Mouse (Mus musculus) heart, postnatal 0 days (tissue): ENCODE data around the gene Myg1. TPM values are rescaled to one million over a fixed set of nuclear protein-coding genes. Genes with fewer than 3 reads are reported as not detected.

Experiments used
- ATAC-seq: fragments of 200-750 bp; cut with Nextera tagmentation; 2 replicates; pipeline ENCODE4 v1.8.0; 2017; ENCODE audit warnings: low read depth, moderate number of reproducible peaks, moderate library complexity; ENCODE audit not compliant: insufficient read depth
- DNase-seq: peaks from one replicate; pipeline ENCODE4 v3.0.0-alpha.2; 2016; ENCODE audit warnings: low spot score
- H3K27ac ChIP-seq: fragments of 300-500 bp; sonication (generic); 2 replicates; pipeline ENCODE4 v1.5.1; 2014; ENCODE audit warnings: low read depth, mild to moderate bottlenecking
- H3K27me3 ChIP-seq: fragments of 300-500 bp; sonication (generic); 2 replicates; pipeline ENCODE4 v1.6.1; 2014; ENCODE audit warnings: low read length, mixed read lengths; ENCODE audit not compliant: control insufficient read depth, insufficient read depth
- H3K36me3 ChIP-seq: fragments of 300-500 bp; sonication (generic); replicated peaks from 2 replicates; pipeline ENCODE4 v1.6.1; 2014; ENCODE audit warnings: low read length, mixed read lengths; ENCODE audit not compliant: control insufficient read depth, insufficient read depth
- H3K4me1 ChIP-seq: fragments of 300-500 bp; sonication (generic); 2 replicates; pipeline ENCODE4 v1.6.1; 2014; ENCODE audit warnings: antibody characterized with exemption; ENCODE audit not compliant: control insufficient read depth, insufficient read depth
- H3K4me2 ChIP-seq: fragments of 300-500 bp; sonication (generic); 2 replicates; pipeline ENCODE4 v1.6.1; 2014; ENCODE audit warnings: low read depth, mild to moderate bottlenecking, low read length, moderate library complexity
- H3K4me3 ChIP-seq: fragments of 300-500 bp; sonication (generic); 2 replicates; pipeline ENCODE4 v1.5.1; 2014; ENCODE audit warnings: low read depth, low read length
- H3K9ac ChIP-seq: fragments of 300-500 bp; sonication (generic); replicated peaks from 2 replicates; pipeline ENCODE4 v1.6.1; 2014; ENCODE audit warnings: low read depth, low read length, mixed read lengths
- H3K9me3 ChIP-seq: fragments of 300-500 bp; sonication (generic); replicated peaks from 2 replicates; pipeline ENCODE4 v1.6.1; 2016; ENCODE audit warnings: low read length; ENCODE audit not compliant: control insufficient read depth
- CTCF ChIP-seq: IDR thresholded peaks from 2 replicates; pipeline ENCODE4 v1.5.1; 2016; ENCODE audit warnings: antibody characterized with exemption, control low read depth, low read depth
- EP300 ChIP-seq: IDR thresholded peaks from 2 replicates; pipeline ENCODE4 v1.6.1; 2016; ENCODE audit warnings: antibody characterized with exemption, low read depth
- WGBS: fragments of 180-500 bp; shearing (Covaris S2); extraction: QIAGEN DNeasy Blood & Tissue Kit; methylation state at CpG from one replicate; pipeline ENCODE4 v1.1.7; 2014; 5-methylcytosine and 5-hydroxymethylcytosine counted together
- polyA plus RNA-seq: library from polyadenylated mRNA; unstranded; fragments of >200 nt; fragmentation: Nextera tagmentation; extraction: Ambion mirVana; gene quantifications from 2 replicates; pipeline ENCODE4 v1.2.1, GENCODE M21; 2015
- total RNA-seq: library from RNA; depleted of rRNA; stranded (reverse); fragments of >200 nt; gene quantifications from 2 replicates; pipeline ENCODE4 v1.2.3, GENCODE M21; 2014; ENCODE audit warnings: low replicate concordance

The Myg1 gene
- total and polyA plus RNA-seq, 2 experiments from 2014 or later = 39.0 to 60.5 TPM

GRCm38 (mm10) chr15:102296368-102297006, 35.0 kb upstream of the Myg1 start:
- H3K27ac ChIP-seq = no peak overlapping the region
- ATAC-seq (no peak), DNase-seq (no peak)
- H3K27me3 ChIP-seq = no peaks in the 10 kb centered on the region
- 5% methylated on average over 18 of the region's 24 CpGs for WGBS
- peak overlapping the region; percentile 65 for H3K9ac ChIP-seq
- peaks cover 8% of the 10 kb centered on the region for H3K4me1 ChIP-seq
- H3K36me3 ChIP-seq = peaks cover 22% of the 10 kb centered on the region
- TF ChIP-seq EP300 = no peak
- TF ChIP-seq CTCF = no peak
- H3K9me3 ChIP-seq = no peaks in the 10 kb centered on the region
- peak overlapping the region; percentile 73 for H3K4me3 ChIP-seq
- peak overlapping the region; percentile 100 for H3K4me2 ChIP-seq

DNA sequence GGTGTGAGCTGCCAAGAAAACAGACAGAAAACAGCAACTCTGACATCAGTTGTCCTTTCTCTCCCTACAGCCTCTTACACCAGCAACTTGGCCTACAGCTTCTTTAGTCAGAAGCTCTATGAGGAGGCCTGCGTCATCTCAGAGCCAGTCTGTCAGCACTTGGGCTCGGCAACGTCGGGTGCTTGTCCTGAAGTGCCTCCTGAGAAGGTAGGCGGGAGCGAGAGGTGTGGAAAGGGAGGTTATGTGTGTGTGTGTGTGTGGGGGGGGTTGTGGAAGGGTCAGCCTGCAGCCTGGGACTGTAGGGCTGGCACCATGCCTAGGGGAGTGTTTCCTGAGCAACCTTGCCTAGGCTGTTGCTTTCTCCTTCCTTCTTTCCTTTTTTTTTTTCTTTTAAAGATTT, 29.0 kb upstream of the Myg1 start:
- H3K36me3 ChIP-seq = peaks cover 52% of the 10 kb centered on the region
- 26% methylated on average over 6 of the region's 6 CpGs for WGBS
- H3K9ac ChIP-seq = no peak overlapping the region
- no peaks in the 10 kb centered on the region for H3K9me3 ChIP-seq
- no peak overlapping the region for H3K4me2 ChIP-seq
- no peaks in the 10 kb centered on the region for H3K27me3 ChIP-seq
- ATAC-seq = peak; percentile 93
- 0 out of 2 replicates have a peak, but pooled peaks have one; percentile 1 for TF ChIP-seq CTCF
- TF ChIP-seq EP300 = no peak
- H3K4me1 ChIP-seq = no peaks in the 10 kb centered on the region
- H3K4me3 ChIP-seq = no peak overlapping the region
- peak; percentile 88 for DNase-seq
- peak overlapping the region; percentile 43; the same call in 1 of the 2 replicates for H3K27ac ChIP-seq

DNA sequence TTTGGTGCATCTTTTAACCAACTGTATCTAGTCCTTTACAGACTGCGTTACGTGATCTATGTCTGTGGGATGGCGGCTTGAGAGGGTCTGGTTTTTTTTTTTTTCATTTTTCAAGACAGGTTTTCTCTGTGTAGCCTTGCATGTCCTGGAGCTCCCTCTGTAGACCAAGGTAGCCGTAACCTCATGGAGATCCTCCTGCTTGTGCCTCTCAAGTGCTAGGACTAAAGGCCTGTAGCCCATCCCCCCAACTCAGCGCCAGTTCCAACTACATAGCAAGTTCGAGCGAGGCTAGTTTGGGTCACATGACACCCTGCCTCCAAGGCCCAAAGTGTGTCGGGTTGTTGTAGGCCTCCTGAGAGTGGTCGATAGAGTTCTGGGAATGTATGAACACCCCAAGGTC, 22.8 kb upstream of the Myg1 start:
- no peaks in the 10 kb centered on the region for H3K4me1 ChIP-seq
- H3K27me3 ChIP-seq = no peaks in the 10 kb centered on the region
- TF ChIP-seq EP300 = no peak
- ATAC-seq = no peak
- no peaks in the 10 kb centered on the region for H3K9me3 ChIP-seq
- no peak for DNase-seq
- no peak overlapping the region for H3K27ac ChIP-seq
- no peak overlapping the region for H3K4me2 ChIP-seq
- H3K36me3 ChIP-seq = peaks cover 64% of the 10 kb centered on the region
- no peak overlapping the region for H3K4me3 ChIP-seq
- 84% methylated on average over 9 of the region's 9 CpGs for WGBS
- H3K9ac ChIP-seq = no peak overlapping the region

- H3K27ac ChIP-seq = no peak overlapping the region
- TF ChIP-seq CTCF (no peak), EP300 (no peak)
- DNase-seq = peak; percentile 23
These were observed 21.2 kb upstream of the Myg1 start for GRCm38 (mm10) chr15:102310074-102310845.

GRCm38 (mm10) chr15:102311489-102311888, 20.0 kb upstream of the Myg1 start:
- H3K4me2 ChIP-seq = no peak overlapping the region
- no peaks in the 10 kb centered on the region for H3K9me3 ChIP-seq
- DNase-seq = no peak
- H3K9ac ChIP-seq = no peak overlapping the region
- no peaks in the 10 kb centered on the region for H3K4me1 ChIP-seq
- H3K4me3 ChIP-seq = no peak overlapping the region
- H3K36me3 ChIP-seq = peaks cover 61% of the 10 kb centered on the region
- TF ChIP-seq EP300 (no peak), CTCF (no peak)
- H3K27ac ChIP-seq = no peak overlapping the region
- H3K27me3 ChIP-seq = no peaks in the 10 kb centered on the region
- no peak for ATAC-seq

More at GRCm38 (mm10) chr15:102310074-102310845, 21.2 kb upstream of the Myg1 start:
- Histone ChIP-seq H3K9me3 (no peaks in the 10 kb centered on the region), H3K4me2 (no peak overlapping the region), H3K4me3 (no peak overlapping the region), H3K9ac (no peak overlapping the region), H3K27me3 (no peaks in the 10 kb centered on the region), H3K4me1 (no peaks in the 10 kb centered on the region), H3K36me3 (peaks cover 64% of the 10 kb centered on the region)
- ATAC-seq = peak; percentile 39; the same call in 1 of the 2 replicates
- WGBS = 62% methylated on average over 10 of the region's 10 CpGs
